Mouse (Mus musculus) ES-E14 (cell line): ENCODE data around the gene Shc1.

Experiments used
- CHD2 ChIP-seq: IDR thresholded peaks from 2 replicates; pipeline ENCODE4 v1.6.1; 2014; ENCODE audit warnings: mild to moderate bottlenecking, low read depth, low read length, inconsistent platforms
- HCFC1 ChIP-seq: IDR thresholded peaks from 2 replicates; pipeline ENCODE4 v1.6.1; 2012; ENCODE audit warnings: low read length, inconsistent platforms, borderline replicate concordance; ENCODE audit not compliant: insufficient read depth
- MAFK ChIP-seq: IDR thresholded peaks from 2 replicates; pipeline ENCODE4 v1.6.1; 2014; ENCODE audit warnings: mild to moderate bottlenecking, low read depth, low read length, inconsistent platforms; ENCODE audit not compliant: insufficient read depth
- ZC3H11A ChIP-seq: IDR thresholded peaks from 2 replicates; pipeline ENCODE4 v1.6.1; 2012; ENCODE audit warnings: low read depth, mild to moderate bottlenecking, inconsistent platforms, low read length, borderline replicate concordance

- TF ChIP-seq CHD2 = no peak
- no peak for TF ChIP-seq HCFC1
- TF ChIP-seq ZC3H11A = no peak
- no peak for TF ChIP-seq MAFK
These were observed 28.1 kb upstream of the Shc1 start for GRCm38 (mm10) chr3:89390111-89390515.
